Mouse (Mus musculus): Measurements from ENCODE around the gene Zfp37.

- no peak for TF ChIP-seq POLR2A (IDR thresholded peaks at IDR 0.05; ENCODE audit: borderline replicate concordance, low read depth, low read length)
- TF ChIP-seq CTCF (IDR thresholded peaks at IDR 0.05; ENCODE audit: low read depth, low read length), result no peak
Measured at GRCm38 (mm10) chr4:62263133-62263844, 32.4 kb upstream of the Zfp37 start.

Measured in bone marrow macrophage, adult 2 months (primary cell).